Mouse (Mus musculus): ENCODE results near the gene Abcb8.

GRCm38 (mm10) chr5:24360792-24361454 is 32.5 kb upstream of the Abcb8 start:
- TF ChIP-seq GATA1 (IDR thresholded peaks at IDR 0.05; ENCODE audit: borderline replicate concordance, low read length) (no peak), FLI1 (IDR thresholded peaks at IDR 0.05; ENCODE audit: low read length) (no peak)

Measured in megakaryocyte, embryonic 14.5 days (primary cell).